Mouse (Mus musculus): Measurements from ENCODE around the gene Rnase12. TPM values are rescaled to one million over a fixed set of nuclear protein-coding genes. Genes with fewer than 3 reads are reported as not detected.

Gene Rnase12
- polyA plus RNA-seq, 1 experiment = 632 TPM

- no peak for DNase-seq (ENCODE audit: low read depth)
Measured at GRCm38 (mm10) chr14:51085086-51085485, 27.6 kb upstream of the Rnase12 start.

GRCm38 (mm10) chr14:51083805-51084204 is 26.3 kb upstream of the Rnase12 start:
- no peak for DNase-seq (ENCODE audit: low read depth)

GRCm38 (mm10) chr14:51082599-51083581 is 25.4 kb upstream of the Rnase12 start:
- DNase-seq (ENCODE audit: low read depth) = no peak

GRCm38 (mm10) chr14:51081035-51081434 is 23.6 kb upstream of the Rnase12 start:
- no peak for DNase-seq (ENCODE audit: low read depth)

- DNase-seq (ENCODE audit: low read depth) = no peak
Measured at GRCm38 (mm10) chr14:51079180-51079579, 21.7 kb upstream of the Rnase12 start.

- DNase-seq (ENCODE audit: low read depth) = no peak
Measured at GRCm38 (mm10) chr14:51074335-51074734, 16.9 kb upstream of the Rnase12 start, which contains the start of gene Olfr750. Gene Olfr750, minus strand, starts transcription at chr14:51074435.

- DNase-seq (ENCODE audit: low read depth) = no peak
Measured at GRCm38 (mm10) chr14:51069617-51070016, 12.2 kb upstream of the Rnase12 start.

GRCm38 (mm10) chr14:51068956-51069355 is 11.5 kb upstream of the Rnase12 start:
- no peak for DNase-seq (ENCODE audit: low read depth)

GRCm38 (mm10) chr14:51060761-51061160 is 3.3 kb upstream of the Rnase12 start:
- no peak for DNase-seq (ENCODE audit: low read depth)

GRCm38 (mm10) chr14:51054243-51055237 is 2.9 kb downstream of the Rnase12 start:
- no peak for DNase-seq (ENCODE audit: low read depth)

- peak; percentile 99 for DNase-seq (ENCODE audit: low read depth)
Measured at GRCm38 (mm10) chr14:51053176-51053575, 4.3 kb downstream of the Rnase12 start.

- no peak for DNase-seq (ENCODE audit: low read depth)
Measured at GRCm38 (mm10) chr14:51051941-51052340, 5.5 kb downstream of the Rnase12 start.

- no peak for DNase-seq (ENCODE audit: low read depth)
Measured at GRCm38 (mm10) chr14:51050063-51050462, 7.4 kb downstream of the Rnase12 start, which contains the start of gene Rnase11. Gene Rnase11, minus strand, starts transcription at chr14:51050163.

- no peak for DNase-seq (ENCODE audit: low read depth)
Measured at GRCm38 (mm10) chr14:51047846-51048245, 9.6 kb downstream of the Rnase12 start.

- DNase-seq (ENCODE audit: low read depth) = no peak
Measured at GRCm38 (mm10) chr14:51041769-51042168, 15.7 kb downstream of the Rnase12 start, which contains the start of gene Rnase9. Gene Rnase9, minus strand, starts transcription at chr14:51041869.

GRCm38 (mm10) chr14:51036214-51036613 is 21.2 kb downstream of the Rnase12 start:
- DNase-seq (ENCODE audit: low read depth) = no peak

- no peak for DNase-seq (ENCODE audit: low read depth)
Measured at GRCm38 (mm10) chr14:51035206-51035605, 22.3 kb downstream of the Rnase12 start.

GRCm38 (mm10) chr14:51027387-51028155 is 29.9 kb downstream of the Rnase12 start:
- no peak for DNase-seq (ENCODE audit: low read depth)

GRCm38 (mm10) chr14:51026391-51027133 is 30.9 kb downstream of the Rnase12 start:
- DNase-seq (ENCODE audit: low read depth) = no peak

- no peak for DNase-seq (ENCODE audit: low read depth)
Measured at GRCm38 (mm10) chr14:51024820-51025219, 32.6 kb downstream of the Rnase12 start.

All from gonadal fat pad, adult 2 months (tissue).